Mouse (Mus musculus) limb, embryonic 11.5 days (tissue): Measurements from ENCODE around the gene Sun5. TPM values are rescaled to one million over a fixed set of nuclear protein-coding genes. Genes with fewer than 3 reads are reported as not detected.
"Not testable (repeated sequence)": the region's sequence is repeated elsewhere in the genome, so short reads cannot be mapped to it uniquely, and the experiment has no call there.

Experiments
- ATAC-seq: fragments of 200-750 bp; cut with Nextera tagmentation; 2 replicates; pipeline ENCODE4 v1.8.0; 2017; ENCODE audit warnings: low read depth; ENCODE audit not compliant: insufficient number of reproducible peaks, low FRiP score, low TSS enrichment
- DNase-seq: peaks from one replicate; pipeline ENCODE4 v3.0.0-alpha.2; 2015; ENCODE audit warnings: low spot score
- H3K27ac ChIP-seq: fragments of 300-500 bp; sonication (generic); replicated peaks from 2 replicates; pipeline ENCODE4 v1.5.1; 2014; ENCODE audit warnings: low read depth, mild to moderate bottlenecking, low read length
- H3K27me3 ChIP-seq: fragments of 300-500 bp; sonication (generic); 2 replicates; pipeline ENCODE4 v1.6.1; 2014; ENCODE audit warnings: mild to moderate bottlenecking, low read length, mixed read lengths; ENCODE audit not compliant: control insufficient read depth, insufficient read depth
- H3K36me3 ChIP-seq: fragments of 300-500 bp; sonication (generic); 2 replicates; pipeline ENCODE4 v1.6.1; 2014; ENCODE audit warnings: mild to moderate bottlenecking, low read length, moderate library complexity, mixed read lengths; ENCODE audit not compliant: control insufficient read depth, insufficient read depth
- H3K4me1 ChIP-seq: fragments of 300-500 bp; sonication (generic); 2 replicates; pipeline ENCODE4 v1.6.1; 2014; ENCODE audit warnings: low read length, mixed read lengths; ENCODE audit not compliant: control insufficient read depth, insufficient read depth
- H3K4me2 ChIP-seq: fragments of 300-500 bp; sonication (generic); 2 replicates; pipeline ENCODE4 v1.6.1; 2014; ENCODE audit warnings: low read depth, mild to moderate bottlenecking, moderate library complexity; ENCODE audit not compliant: severe bottlenecking
- H3K4me3 ChIP-seq: fragments of 300-500 bp; sonication (generic); 2 replicates; pipeline ENCODE4 v1.5.1; 2014; ENCODE audit warnings: low read depth, low read length
- H3K9ac ChIP-seq: fragments of 300-500 bp; sonication (generic); 2 replicates; pipeline ENCODE4 v1.6.1; 2014; ENCODE audit warnings: mild to moderate bottlenecking, low read length
- H3K9me3 ChIP-seq: fragments of 300-500 bp; sonication (generic); 2 replicates; pipeline ENCODE4 v1.6.1; 2016; ENCODE audit warnings: low read length; ENCODE audit not compliant: control insufficient read depth
- WGBS: fragments of 180-500 bp; shearing (Covaris S2); extraction: QIAGEN DNeasy Blood & Tissue Kit; methylation state at CpG from one replicate; pipeline ENCODE4 v1.1.7; 2014; 5-methylcytosine and 5-hydroxymethylcytosine counted together
- polyA plus RNA-seq: library from polyadenylated mRNA; unstranded; fragments of >200 nt; fragmentation: Nextera tagmentation; extraction: Ambion mirVana; gene quantifications from 2 replicates; pipeline ENCODE4 v1.2.1, GENCODE M21; 2014

Sun5 gene
- polyA plus RNA-seq, 1 experiment from 2014 or later: not detected

GRCm38 (mm10) chr2:153828704-153829103, 42.2 kb downstream of the Sun5 start:
- H3K27me3 ChIP-seq: no peaks in the 10 kb centered on the region
- no peak overlapping the region for H3K4me2 ChIP-seq
- ATAC-seq (no peak), DNase-seq (no peak)
- no peaks in the 10 kb centered on the region for H3K9me3 ChIP-seq
- no peak overlapping the region for H3K4me3 ChIP-seq
- H3K36me3 ChIP-seq: no peaks in the 10 kb centered on the region
- no peak overlapping the region for H3K9ac ChIP-seq
- no peak overlapping the region for H3K27ac ChIP-seq
- H3K4me1 ChIP-seq: no peaks in the 10 kb centered on the region
- 82% methylated on average over 7 of the region's 7 CpGs for WGBS

GRCm38 (mm10) chr2:153827171-153827830, 43.6 kb downstream of the Sun5 start:
- Histone ChIP-seq H3K27ac (no peak overlapping the region), H3K36me3 (no peaks in the 10 kb centered on the region), H3K9me3 (no peaks in the 10 kb centered on the region), H3K9ac (no peak overlapping the region), H3K27me3 (no peaks in the 10 kb centered on the region), H3K4me3 (no peak overlapping the region), H3K4me2 (no peak overlapping the region), H3K4me1 (no peaks in the 10 kb centered on the region)
- no peak for DNase-seq
- 85% methylated on average over 8 of the region's 8 CpGs for WGBS
- no peak for ATAC-seq

GRCm38 (mm10) chr2:153825900-153826299, 45.0 kb downstream of the Sun5 start:
- H3K4me2 ChIP-seq, ATAC-seq, H3K27me3 ChIP-seq, H3K27ac ChIP-seq, H3K4me3 ChIP-seq, H3K4me1 ChIP-seq, H3K9me3 ChIP-seq, DNase-seq, H3K9ac ChIP-seq, H3K36me3 ChIP-seq: not testable (repeated sequence)
- WGBS: 52% methylated on average over 32 of the region's 32 CpGs

GRCm38 (mm10) chr2:153824593-153824992, 46.3 kb downstream of the Sun5 start:
- Histone ChIP-seq H3K27me3 (no peaks in the 10 kb centered on the region), H3K4me3 (no peak overlapping the region), H3K4me2 (no peak overlapping the region), H3K9me3 (no peaks in the 10 kb centered on the region), H3K36me3 (no peaks in the 10 kb centered on the region), H3K9ac (no peak overlapping the region), H3K4me1 (no peaks in the 10 kb centered on the region), H3K27ac (no peak overlapping the region)
- no peak for DNase-seq
- 93% methylated on average over 6 of the region's 6 CpGs for WGBS
- ATAC-seq: no peak

GRCm38 (mm10) chr2:153822005-153822543, 48.8 kb downstream of the Sun5 start:
- Histone ChIP-seq H3K4me1 (no peaks in the 10 kb centered on the region), H3K4me3 (no peak overlapping the region), H3K9me3 (no peaks in the 10 kb centered on the region), H3K9ac (no peak overlapping the region), H3K27me3 (no peaks in the 10 kb centered on the region), H3K27ac (no peak overlapping the region), H3K4me2 (no peak overlapping the region), H3K36me3 (no peaks in the 10 kb centered on the region)
- WGBS: 98% methylated on average over 2 of the region's 2 CpGs
- ATAC-seq: no peak
- no peak for DNase-seq

- no peaks in the 10 kb centered on the region for H3K36me3 ChIP-seq
- no peak overlapping the region for H3K9ac ChIP-seq
- ATAC-seq (no peak), DNase-seq (no peak)
- H3K4me3 ChIP-seq: no peak overlapping the region
- no peaks in the 10 kb centered on the region for H3K27me3 ChIP-seq
- H3K4me1 ChIP-seq: no peaks in the 10 kb centered on the region
- no peaks in the 10 kb centered on the region for H3K9me3 ChIP-seq
- no peak overlapping the region for H3K4me2 ChIP-seq
- WGBS: 62% methylated on average over 3 of the region's 3 CpGs
- no peak overlapping the region for H3K27ac ChIP-seq
Observed at GRCm38 (mm10) chr2:153809921-153810320, 61.0 kb downstream of the Sun5 start.

GRCm38 (mm10) chr2:153808841-153809240, 62.0 kb downstream of the Sun5 start:
- H3K9me3 ChIP-seq: no peaks in the 10 kb centered on the region
- no peak overlapping the region for H3K9ac ChIP-seq
- no peaks in the 10 kb centered on the region for H3K27me3 ChIP-seq
- H3K27ac ChIP-seq: no peak overlapping the region
- H3K4me3 ChIP-seq: no peak overlapping the region
- ATAC-seq: no peak
- no peaks in the 10 kb centered on the region for H3K36me3 ChIP-seq
- H3K4me2 ChIP-seq: no peak overlapping the region
- WGBS: 84% methylated on average over 6 of the region's 6 CpGs
- no peaks in the 10 kb centered on the region for H3K4me1 ChIP-seq
- DNase-seq: no peak

- Histone ChIP-seq H3K9me3 (no peaks in the 10 kb centered on the region), H3K27me3 (no peaks in the 10 kb centered on the region), H3K36me3 (no peaks in the 10 kb centered on the region), H3K9ac (no peak overlapping the region), H3K27ac (no peak overlapping the region), H3K4me3 (no peak overlapping the region), H3K4me2 (no peak overlapping the region), H3K4me1 (no peaks in the 10 kb centered on the region)
- DNase-seq: no peak
- WGBS: 86% methylated on average over 8 of the region's 8 CpGs
- ATAC-seq: no peak
Observed at GRCm38 (mm10) chr2:153808146-153808545, 62.7 kb downstream of the Sun5 start.

- H3K27ac ChIP-seq, H3K36me3 ChIP-seq, ATAC-seq, H3K4me2 ChIP-seq, H3K9me3 ChIP-seq, H3K4me3 ChIP-seq, H3K4me1 ChIP-seq, H3K9ac ChIP-seq, H3K27me3 ChIP-seq: not testable (repeated sequence)
- DNase-seq: peak; percentile 69
Observed at GRCm38 (mm10) chr2:153807464-153807863, 63.4 kb downstream of the Sun5 start.
